Mouse (Mus musculus) ES-CJ7 (cell line): ENCODE data around the gene Asic2.
A peak's percentile ranks its signal among the peaks of the same experiment; 100 is the strongest.

Source experiments
- DNase-seq: peaks from one replicate; pipeline ENCODE4 v3.0.0; 2011; ENCODE audit warnings: low read depth, low spot score

Asic2 gene

DNA sequence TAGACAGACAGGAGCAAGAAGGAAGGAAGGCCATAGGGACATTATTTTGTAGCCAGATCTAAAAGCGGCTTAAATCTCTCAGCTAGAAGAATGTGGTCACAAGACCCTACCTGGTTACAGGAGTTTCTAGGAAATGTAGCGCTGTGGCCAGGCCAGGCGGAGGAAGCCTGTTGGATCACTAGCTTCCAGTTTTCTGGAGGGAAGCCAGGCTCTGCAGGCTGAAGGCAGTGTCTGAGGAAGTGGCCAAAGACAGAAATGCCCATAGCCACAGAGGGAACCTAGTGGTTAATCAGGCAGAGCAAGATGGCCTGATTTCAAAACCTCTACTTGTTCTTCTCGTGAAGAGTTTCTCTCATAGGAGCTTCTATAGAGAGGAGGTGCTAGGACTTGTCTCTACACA lies 513.3 kb downstream of the Asic2 start:
- DNase-seq: no peak

DNA sequence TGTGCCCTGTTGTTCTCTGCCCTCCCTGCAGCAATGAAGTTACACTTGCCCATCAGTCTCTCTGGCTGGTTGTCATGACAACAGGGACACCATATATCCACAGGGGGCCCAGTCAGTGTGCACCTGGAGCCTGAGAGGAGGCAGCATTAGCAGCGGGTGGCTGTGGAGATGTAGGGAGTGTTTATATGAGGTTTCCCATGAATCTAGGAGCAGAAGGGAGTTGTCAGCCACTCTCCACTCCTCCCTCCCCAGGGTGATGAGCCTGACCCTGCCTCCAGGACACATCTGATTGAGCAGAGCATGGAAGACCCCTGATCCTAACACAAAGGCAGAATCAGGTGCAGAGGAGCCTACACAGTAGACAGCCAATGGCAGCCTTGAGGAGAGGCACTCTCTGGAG lies 514.1 kb downstream of the Asic2 start:
- DNase-seq: peak; percentile 35

DNA sequence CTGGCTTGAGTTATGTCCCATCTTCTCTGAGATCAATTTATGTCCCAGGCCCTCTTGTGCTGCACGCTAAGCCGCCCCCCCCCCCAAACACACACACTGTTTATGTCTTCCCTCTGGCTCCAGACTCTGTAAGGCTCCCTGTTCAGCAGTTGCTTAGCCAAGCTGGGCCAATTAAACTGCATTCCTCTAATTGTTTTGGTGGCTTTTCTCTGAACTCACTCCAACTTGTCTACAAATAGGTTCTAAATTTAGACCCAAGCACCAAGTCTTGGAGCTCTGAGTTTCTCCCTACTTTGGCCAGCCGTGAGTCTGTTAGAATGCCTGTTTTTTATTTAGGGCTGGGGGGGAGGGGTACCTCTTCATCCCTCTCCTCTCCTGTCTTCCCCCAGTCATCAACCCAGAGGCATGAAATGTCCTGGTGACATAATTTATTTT lies 519.0 kb downstream of the Asic2 start:
- no peak for DNase-seq

DNA sequence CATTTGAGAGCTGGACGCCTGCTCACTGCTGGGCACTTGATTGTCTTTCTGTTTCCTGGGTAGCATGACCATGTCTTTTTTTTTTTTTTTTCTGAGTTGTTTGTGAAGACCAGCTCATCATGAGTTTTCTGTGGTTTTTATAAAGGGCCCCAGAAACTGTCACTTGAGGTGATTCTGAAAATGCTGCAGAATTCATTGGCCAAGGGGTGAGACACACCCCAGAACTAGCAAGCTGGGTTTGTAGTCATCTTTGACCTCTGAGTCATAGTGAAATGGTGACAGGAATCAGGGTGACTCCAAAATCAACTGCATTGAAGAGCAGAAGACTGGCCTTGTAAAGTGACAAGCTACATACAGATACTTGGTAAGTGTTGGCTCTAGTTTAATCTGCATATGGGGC lies 521.9 kb downstream of the Asic2 start:
- DNase-seq: no peak

DNA sequence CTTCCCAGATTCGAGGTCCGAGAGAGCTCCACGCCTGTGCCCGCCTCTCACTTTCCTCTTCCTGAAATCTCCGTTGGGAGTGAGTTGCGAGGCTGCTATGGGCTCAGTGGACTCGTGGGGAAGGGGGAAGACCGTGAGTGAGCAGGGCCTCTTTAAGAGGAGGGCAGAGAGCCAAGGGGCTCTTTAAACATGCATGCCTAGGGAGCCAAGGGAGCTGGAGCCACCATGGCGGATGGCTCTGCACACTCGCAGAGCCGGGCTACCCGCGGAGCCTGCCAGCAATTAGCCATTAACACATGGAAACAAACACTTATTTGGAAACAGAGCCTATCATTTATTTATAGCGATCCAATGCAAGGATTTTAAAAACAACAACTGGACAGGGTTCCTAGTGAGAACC lies 541.4 kb downstream of the Asic2 start:
- DNase-seq: no peak

DNA sequence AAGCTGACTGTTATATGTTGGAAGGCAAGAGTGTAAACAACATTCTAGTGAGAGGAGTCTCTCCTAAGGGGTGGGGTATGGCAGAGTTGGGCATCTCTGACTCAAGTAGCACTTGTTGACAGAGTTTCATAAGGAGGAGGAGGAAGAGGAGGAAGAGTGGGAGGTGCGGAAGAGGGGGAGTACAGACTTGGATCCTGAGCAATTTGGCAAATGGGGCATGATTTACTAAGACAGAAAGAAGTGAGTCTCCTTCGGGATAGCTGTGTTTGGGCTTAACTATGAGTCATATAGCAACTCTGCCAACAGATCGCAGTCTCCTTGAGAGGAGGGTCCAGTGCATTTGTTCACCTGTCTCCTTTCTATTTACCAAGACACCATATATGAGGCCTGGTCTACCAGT lies 549.1 kb downstream of the Asic2 start:
- DNase-seq: no peak

GRCm38 (mm10) chr11:81418027-81418426 lies 550.2 kb downstream of the Asic2 start:
- DNase-seq: no peak

- no peak for DNase-seq
Observed at GRCm38 (mm10) chr11:81416319-81416718, 551.9 kb downstream of the Asic2 start.

- no peak for DNase-seq
Observed at GRCm38 (mm10) chr11:81414596-81414995, 553.7 kb downstream of the Asic2 start.

DNA sequence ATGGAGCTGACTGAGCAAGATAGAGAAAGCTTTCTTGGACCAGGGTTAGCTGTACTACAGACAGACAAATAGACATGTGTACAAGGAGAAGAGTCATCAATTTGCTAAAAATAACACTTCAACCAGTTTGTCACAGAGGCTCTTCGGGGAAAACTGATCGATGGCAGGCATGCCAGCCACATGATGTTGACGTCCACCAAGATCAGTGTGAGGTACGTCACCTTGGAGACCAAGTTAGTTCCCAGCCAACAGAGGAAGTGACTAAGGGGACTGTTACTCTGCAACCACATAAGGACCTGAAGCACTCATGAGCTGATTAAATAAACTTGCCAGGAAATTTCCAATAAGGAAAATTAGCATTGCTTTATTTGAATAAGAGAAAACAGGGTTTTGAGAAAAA lies 557.0 kb downstream of the Asic2 start:
- no peak for DNase-seq

GRCm38 (mm10) chr11:81405951-81406350 lies 562.3 kb downstream of the Asic2 start:
- DNase-seq: no peak

DNA sequence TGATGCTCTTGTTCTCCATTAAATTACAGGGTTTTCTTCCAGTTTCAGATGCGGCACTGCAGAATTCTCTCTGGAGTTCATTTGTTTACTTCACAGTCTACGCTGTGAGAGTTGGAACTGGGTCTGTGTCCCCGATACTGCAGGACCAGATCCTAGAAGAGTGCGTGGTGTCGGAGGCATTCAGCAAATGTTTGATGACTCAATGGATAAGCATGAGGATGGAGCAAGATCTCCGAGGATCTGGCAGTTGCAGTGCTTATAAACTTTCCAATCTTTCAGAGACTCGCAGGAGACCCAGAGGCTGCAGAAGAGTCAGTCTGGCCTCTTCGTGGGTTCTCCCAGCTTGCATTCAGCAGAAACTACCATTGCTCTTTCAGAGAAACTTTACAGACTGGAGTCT lies 566.0 kb downstream of the Asic2 start:
- no peak for DNase-seq

GRCm38 (mm10) chr11:81392855-81393254 lies 575.4 kb downstream of the Asic2 start:
- DNase-seq: no peak

- no peak for DNase-seq
Observed at GRCm38 (mm10) chr11:81386185-81386584, 582.1 kb downstream of the Asic2 start.

GRCm38 (mm10) chr11:81385547-81385946 lies 582.7 kb downstream of the Asic2 start:
- no peak for DNase-seq

GRCm38 (mm10) chr11:81374841-81375240 lies 593.4 kb downstream of the Asic2 start:
- peak; percentile 51 for DNase-seq

- DNase-seq: no peak
Observed at GRCm38 (mm10) chr11:81374003-81374710, 594.1 kb downstream of the Asic2 start.

DNA sequence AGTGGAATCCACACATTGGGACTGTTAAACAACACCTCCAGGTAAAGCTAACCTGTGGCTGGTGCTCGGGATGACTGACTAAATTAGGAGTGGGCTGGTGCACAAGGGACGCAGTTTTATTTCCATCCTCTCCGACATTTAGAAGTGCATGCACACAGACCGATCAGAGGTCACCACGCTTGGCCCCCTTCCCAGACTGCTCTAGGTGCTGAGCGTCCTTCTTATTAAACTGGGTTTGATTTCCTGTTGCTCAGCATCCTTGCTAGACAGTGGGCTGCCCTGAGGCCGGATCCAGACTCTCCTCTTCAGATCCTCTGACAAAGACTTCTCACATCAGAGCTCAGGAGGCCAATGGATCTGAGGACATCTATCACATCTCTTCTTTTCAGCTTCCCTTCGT lies 596.7 kb downstream of the Asic2 start:
- no peak for DNase-seq

DNA sequence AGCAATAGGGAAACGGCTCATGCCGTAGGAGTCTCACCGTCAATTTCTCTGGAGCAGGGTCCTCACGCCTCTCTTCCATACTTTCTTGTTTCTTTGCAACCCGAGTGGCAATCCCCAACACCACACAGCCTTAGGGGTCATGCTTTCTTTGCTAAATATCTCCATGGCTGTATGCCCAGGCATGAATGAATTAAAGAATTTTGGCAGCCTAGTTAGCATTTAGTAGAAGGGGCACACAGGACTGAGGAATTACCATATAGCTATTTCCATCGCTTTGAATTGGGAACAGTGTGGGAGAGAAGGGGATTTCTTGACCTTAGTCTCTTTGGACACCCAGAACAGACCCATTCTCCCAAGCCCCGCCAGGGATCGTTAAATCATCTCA lies 597.8 kb downstream of the Asic2 start:
- no peak for DNase-seq

GRCm38 (mm10) chr11:81369497-81370425 lies 598.5 kb downstream of the Asic2 start:
- no peak for DNase-seq

GRCm38 (mm10) chr11:81364442-81364841 lies 603.8 kb downstream of the Asic2 start:
- peak; percentile 25 for DNase-seq

DNA sequence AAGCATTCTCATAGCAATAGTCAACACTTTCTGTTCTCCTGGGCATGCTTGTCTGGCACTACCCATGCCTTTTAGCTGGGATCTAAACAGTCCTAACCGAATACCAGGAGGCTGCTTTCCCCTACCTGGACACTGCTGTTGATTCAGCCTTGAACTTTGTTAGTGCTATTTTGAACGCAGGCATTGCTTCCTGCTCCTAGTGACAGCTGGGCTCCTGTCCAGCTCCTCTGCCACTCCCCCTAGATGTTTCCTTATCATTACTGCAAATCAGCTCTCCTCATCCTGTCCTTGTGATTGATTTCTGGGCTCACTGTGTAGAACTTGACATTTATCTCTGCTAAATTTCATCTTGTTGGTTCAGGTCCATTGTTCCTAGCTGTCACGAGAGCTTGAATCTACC lies 605.8 kb downstream of the Asic2 start:
- DNase-seq: no peak

- DNase-seq: no peak
Observed at GRCm38 (mm10) chr11:81361040-81361439, 607.2 kb downstream of the Asic2 start.
